Mouse (Mus musculus) heart, postnatal 0 days (tissue): ENCODE measurements around the gene Bcan.

Experiments used
- CTCF ChIP-seq: IDR thresholded peaks from 2 replicates; pipeline ENCODE4 v1.5.1; 2016; ENCODE audit warnings: antibody characterized with exemption, control low read depth, low read depth
- EP300 ChIP-seq: IDR thresholded peaks from 2 replicates; pipeline ENCODE4 v1.6.1; 2016; ENCODE audit warnings: antibody characterized with exemption, low read depth

DNA sequence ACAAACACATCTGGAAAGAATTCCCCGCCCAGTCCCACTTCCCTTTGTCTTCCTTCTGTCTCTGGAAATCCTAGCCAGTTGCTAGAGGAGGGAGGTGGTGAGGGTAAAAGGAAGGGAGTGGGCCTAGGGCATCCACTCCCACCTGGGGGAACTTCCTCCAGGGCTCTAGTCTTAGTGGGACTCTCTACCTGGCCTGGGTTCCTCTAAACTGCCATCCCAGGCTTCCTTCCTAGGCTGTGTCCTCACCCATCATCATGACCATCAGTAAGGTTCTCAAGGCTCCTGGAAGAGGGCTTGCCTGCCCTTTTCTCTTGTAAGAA lies 53.5 kb downstream of the Bcan start:
- no peak for TF ChIP-seq EP300
- TF ChIP-seq CTCF, result no peak
